Mouse (Mus musculus): ENCODE data around the gene Msh3. TPM values are rescaled to one million over a fixed set of nuclear protein-coding genes. Genes with fewer than 3 reads are reported as not detected.
"Not testable (repeated sequence)": the region's sequence is repeated elsewhere in the genome, so short reads cannot be mapped to it uniquely, and the experiment has no call there.

The Msh3 gene
- 30.4 and 34.2 TPM in 2 replicates for polyA plus RNA-seq (2015; fragmentation: Nextera tagmentation; extraction: Ambion mirVana)

GRCm38 (mm10) chr13:92354456-92355271 lies at the start of gene Msh3, which contains the start of gene Dhfr:
Gene Msh3, minus strand, starts transcription at chr13:92355003.
Gene Dhfr, plus strand, starts transcription at chr13:92354726.
- ATAC-seq (ENCODE audit: low FRiP score, low TSS enrichment) = peak; percentile 98
- Histone ChIP-seq H3K27ac (ENCODE audit: low read length) (peak within 1 kb of the TSS; percentile 93), H3K9me3 (ENCODE audit: low read length) (no peaks in the 10 kb centered on the region), H3K4me2 (replicated peaks; ENCODE audit: low read depth, low read length) (peak within 1 kb of the TSS; percentile 90), H3K4me3 (ENCODE audit: low read length) (peak within 1 kb of the TSS; percentile 80), H3K36me3 (ENCODE audit: insufficient read depth, low read length) (peaks cover 19% of the 10 kb centered on the region), H3K9ac (replicated peaks; ENCODE audit: low read length) (peak within 1 kb of the TSS; percentile 87), H3K4me1 (ENCODE audit: insufficient read depth, low read length) (peaks cover 26% of the 10 kb centered on the region; the same call in 1 of the 2 replicates), H3K27me3 (ENCODE audit: insufficient read depth, low read length) (no peaks in the 10 kb centered on the region)
- WGBS = under 1% methylated on average over 76 of the region's 76 CpGs

- no peaks in the 10 kb centered on the region for H3K36me3 ChIP-seq (ENCODE audit: insufficient read depth, low read length)
- H3K9me3 ChIP-seq (ENCODE audit: low read length) = no peaks in the 10 kb centered on the region
- H3K27ac ChIP-seq (ENCODE audit: low read length) = no peak overlapping the region
- H3K9ac ChIP-seq (replicated peaks; ENCODE audit: low read length) = no peak overlapping the region
- 48% methylated on average over 3 of the region's 3 CpGs for WGBS
- no peaks in the 10 kb centered on the region for H3K4me1 ChIP-seq (ENCODE audit: insufficient read depth, low read length)
- no peak overlapping the region for H3K4me3 ChIP-seq (ENCODE audit: low read length)
- no peaks in the 10 kb centered on the region for H3K27me3 ChIP-seq (ENCODE audit: insufficient read depth, low read length)
- no peak overlapping the region for H3K4me2 ChIP-seq (replicated peaks; ENCODE audit: low read depth, low read length)
- ATAC-seq (ENCODE audit: low FRiP score, low TSS enrichment) = no peak
Measured at GRCm38 (mm10) chr13:92403496-92403895, 48.7 kb upstream of the Msh3 start.

GRCm38 (mm10) chr13:92402063-92402462 lies 47.3 kb upstream of the Msh3 start:
- no peak overlapping the region for H3K27ac ChIP-seq (ENCODE audit: low read length)
- H3K27me3 ChIP-seq (ENCODE audit: insufficient read depth, low read length) = no peaks in the 10 kb centered on the region
- H3K4me1 ChIP-seq (ENCODE audit: insufficient read depth, low read length) = no peaks in the 10 kb centered on the region
- no peak overlapping the region for H3K4me3 ChIP-seq (ENCODE audit: low read length)
- 34% methylated on average over 2 of the region's 2 CpGs for WGBS
- H3K4me2 ChIP-seq (replicated peaks; ENCODE audit: low read depth, low read length) = no peak overlapping the region
- no peaks in the 10 kb centered on the region for H3K9me3 ChIP-seq (ENCODE audit: low read length)
- H3K9ac ChIP-seq (replicated peaks; ENCODE audit: low read length) = no peak overlapping the region
- H3K36me3 ChIP-seq (ENCODE audit: insufficient read depth, low read length) = no peaks in the 10 kb centered on the region
- ATAC-seq (ENCODE audit: low FRiP score, low TSS enrichment) = no peak; the same call in 1 of the 2 replicates

GRCm38 (mm10) chr13:92398491-92399384 lies 43.9 kb upstream of the Msh3 start:
- Histone ChIP-seq H3K36me3 (ENCODE audit: insufficient read depth, low read length) (no peaks in the 10 kb centered on the region), H3K27me3 (ENCODE audit: insufficient read depth, low read length) (no peaks in the 10 kb centered on the region), H3K9me3 (ENCODE audit: low read length) (no peaks in the 10 kb centered on the region), H3K4me2 (replicated peaks; ENCODE audit: low read depth, low read length) (no peak overlapping the region), H3K4me1 (ENCODE audit: insufficient read depth, low read length) (no peaks in the 10 kb centered on the region), H3K4me3 (ENCODE audit: low read length) (no peak overlapping the region), H3K9ac (replicated peaks; ENCODE audit: low read length) (no peak overlapping the region), H3K27ac (ENCODE audit: low read length) (no peak overlapping the region)
- WGBS = 71% methylated on average over 11 of the region's 11 CpGs
- ATAC-seq (ENCODE audit: low FRiP score, low TSS enrichment) = no peak

GRCm38 (mm10) chr13:92393047-92393661 lies 38.4 kb upstream of the Msh3 start:
- no peak overlapping the region for H3K27ac ChIP-seq (ENCODE audit: low read length)
- H3K27me3 ChIP-seq (ENCODE audit: insufficient read depth, low read length) = no peaks in the 10 kb centered on the region
- no peaks in the 10 kb centered on the region for H3K9me3 ChIP-seq (ENCODE audit: low read length)
- ATAC-seq (ENCODE audit: low FRiP score, low TSS enrichment) = no peak
- WGBS = 74% methylated on average over 12 of the region's 12 CpGs
- no peak overlapping the region for H3K4me2 ChIP-seq (replicated peaks; ENCODE audit: low read depth, low read length)
- H3K9ac ChIP-seq (replicated peaks; ENCODE audit: low read length) = no peak overlapping the region
- H3K4me3 ChIP-seq (ENCODE audit: low read length) = no peak overlapping the region
- H3K36me3 ChIP-seq (ENCODE audit: insufficient read depth, low read length) = no peaks in the 10 kb centered on the region
- no peaks in the 10 kb centered on the region for H3K4me1 ChIP-seq (ENCODE audit: insufficient read depth, low read length)

GRCm38 (mm10) chr13:92387367-92387766 lies 32.6 kb upstream of the Msh3 start:
- no peak overlapping the region for H3K9ac ChIP-seq (replicated peaks; ENCODE audit: low read length)
- 89% methylated on average over 3 of the region's 3 CpGs for WGBS
- H3K4me2 ChIP-seq (replicated peaks; ENCODE audit: low read depth, low read length) = no peak overlapping the region
- peaks cover 8% of the 10 kb centered on the region; the same call in 1 of the 2 replicates for H3K36me3 ChIP-seq (ENCODE audit: insufficient read depth, low read length)
- no peak for ATAC-seq (ENCODE audit: low FRiP score, low TSS enrichment)
- H3K27ac ChIP-seq (ENCODE audit: low read length) = no peak overlapping the region
- H3K9me3 ChIP-seq (ENCODE audit: low read length) = no peaks in the 10 kb centered on the region
- no peak overlapping the region for H3K4me3 ChIP-seq (ENCODE audit: low read length)
- H3K4me1 ChIP-seq (ENCODE audit: insufficient read depth, low read length) = no peaks in the 10 kb centered on the region
- no peaks in the 10 kb centered on the region for H3K27me3 ChIP-seq (ENCODE audit: insufficient read depth, low read length)

- not testable (repeated sequence) for H3K4me3 ChIP-seq (ENCODE audit: low read length); H3K27ac ChIP-seq (ENCODE audit: low read length); H3K4me1 ChIP-seq (ENCODE audit: insufficient read depth, low read length); H3K9ac ChIP-seq (replicated peaks; ENCODE audit: low read length); H3K4me2 ChIP-seq (replicated peaks; ENCODE audit: low read depth, low read length); H3K9me3 ChIP-seq (ENCODE audit: low read length); ATAC-seq (ENCODE audit: low FRiP score, low TSS enrichment); H3K27me3 ChIP-seq (ENCODE audit: insufficient read depth, low read length)
- 100% methylated on average over 5 of the region's 6 CpGs for WGBS
- H3K36me3 ChIP-seq (ENCODE audit: insufficient read depth, low read length) = peaks cover 30% of the 10 kb centered on the region
Measured at GRCm38 (mm10) chr13:92371466-92371865, 16.7 kb upstream of the Msh3 start.

GRCm38 (mm10) chr13:92370811-92371210 lies 16.0 kb upstream of the Msh3 start:
- Histone ChIP-seq H3K27me3 (ENCODE audit: insufficient read depth, low read length) (no peaks in the 10 kb centered on the region), H3K4me3 (ENCODE audit: low read length) (no peak overlapping the region), H3K9ac (replicated peaks; ENCODE audit: low read length) (no peak overlapping the region), H3K4me1 (ENCODE audit: insufficient read depth, low read length) (no peaks in the 10 kb centered on the region), H3K9me3 (ENCODE audit: low read length) (0 out of 2 replicates have a peak, but pooled peaks cover 3% of the 10 kb centered on the region), H3K4me2 (replicated peaks; ENCODE audit: low read depth, low read length) (no peak overlapping the region), H3K36me3 (ENCODE audit: insufficient read depth, low read length) (peaks cover 30% of the 10 kb centered on the region), H3K27ac (ENCODE audit: low read length) (no peak overlapping the region)
- ATAC-seq (ENCODE audit: low FRiP score, low TSS enrichment) = no peak
- WGBS = 95% methylated on average over 3 of the region's 3 CpGs

- WGBS = 85% methylated on average over 4 of the region's 4 CpGs
- no peak for ATAC-seq (ENCODE audit: low FRiP score, low TSS enrichment)
- 0 out of 2 replicates have a peak, but pooled peaks cover 3% of the 10 kb centered on the region for H3K4me1 ChIP-seq (ENCODE audit: insufficient read depth, low read length)
- no peaks in the 10 kb centered on the region for H3K27me3 ChIP-seq (ENCODE audit: insufficient read depth, low read length)
- no peak overlapping the region for H3K27ac ChIP-seq (ENCODE audit: low read length)
- no peak overlapping the region for H3K9ac ChIP-seq (replicated peaks; ENCODE audit: low read length)
- no peak overlapping the region for H3K4me3 ChIP-seq (ENCODE audit: low read length)
- H3K9me3 ChIP-seq (ENCODE audit: low read length) = 0 out of 2 replicates have a peak, but pooled peaks cover 3% of the 10 kb centered on the region
- no peak overlapping the region for H3K4me2 ChIP-seq (replicated peaks; ENCODE audit: low read depth, low read length)
- H3K36me3 ChIP-seq (ENCODE audit: insufficient read depth, low read length) = peaks cover 40% of the 10 kb centered on the region
Measured at GRCm38 (mm10) chr13:92365312-92365711, 10.5 kb upstream of the Msh3 start.

All from kidney, embryonic 16.5 days (tissue).